ENCODE assay signal across 8 mouse cellular contexts in genomic region chr5:123142161-123143157, GRCm38 (mm10). TPM values are rescaled to one million over a fixed set of nuclear protein-coding genes. Genes with fewer than 3 reads are reported as not detected.
A peak's percentile ranks its signal among the peaks of the same experiment; 100 is the strongest.
DNase-seq lines count a peak whose midpoint lies in the region; ATAC-seq and TF ChIP-seq lines count a peak whose summit lies in the region.

Setd1b (plus strand) TSS chr5:123142193.

- no peaks in the 10 kb centered on the region for H3K9me3 ChIP-seq in embryonic facial prominence, embryonic 15.5 days (replicated peaks)
- no peaks in the 10 kb centered on the region for H3K9me3 ChIP-seq in heart, postnatal 0 days (replicated peaks; ENCODE audit: control insufficient read depth, low read length)

- H3K4me2 ChIP-seq in embryonic facial prominence, embryonic 15.5 days (replicated peaks) = peak within 1 kb of the TSS; percentile 97
- peak within 1 kb of the TSS; percentile 98 for H3K4me2 ChIP-seq in heart, postnatal 0 days (ENCODE audit: low read depth, low read length)

- peak within 1 kb of the TSS; percentile 100 for H3K27ac ChIP-seq in embryonic facial prominence, embryonic 15.5 days (replicated peaks)
- H3K27ac ChIP-seq in heart, postnatal 0 days (ENCODE audit: low read depth) = peak within 1 kb of the TSS; percentile 100

- peak within 1 kb of the TSS; percentile 99 for H3K9ac ChIP-seq in embryonic facial prominence, embryonic 15.5 days
- peak within 1 kb of the TSS; percentile 98 for H3K9ac ChIP-seq in heart, postnatal 0 days (replicated peaks; ENCODE audit: low read depth, low read length)

- H3K4me1 ChIP-seq in embryonic facial prominence, embryonic 15.5 days = peaks cover 37% of the 10 kb centered on the region
- H3K4me1 ChIP-seq in heart, postnatal 0 days (ENCODE audit: control insufficient read depth, insufficient read depth) = peaks cover 24% of the 10 kb centered on the region

- no peak for ATAC-seq in cerebellum, adult (ENCODE audit: insufficient number of reproducible peaks, low FRiP score, low TSS enrichment)
- no peak for ATAC-seq in embryonic facial prominence, embryonic 15.5 days (ENCODE audit: insufficient number of reproducible peaks, low FRiP score, low TSS enrichment, low read depth)
- peak; percentile 9; the same call in 1 of the 2 replicates for ATAC-seq in heart, postnatal 0 days (ENCODE audit: insufficient read depth, low read depth)

- WGBS in embryonic facial prominence, embryonic 15.5 days = under 1% methylated on average over 81 of the region's 103 CpGs
- WGBS in heart, postnatal 0 days = under 1% methylated on average over 62 of the region's 103 CpGs

- H3K27me3 ChIP-seq in embryonic facial prominence, embryonic 15.5 days = no peaks in the 10 kb centered on the region
- no peaks in the 10 kb centered on the region for H3K27me3 ChIP-seq in heart, postnatal 0 days (ENCODE audit: control insufficient read depth, insufficient read depth, low read length)

- H3K36me3 ChIP-seq in embryonic facial prominence, embryonic 15.5 days = peaks cover 13% of the 10 kb centered on the region
- H3K36me3 ChIP-seq in heart, postnatal 0 days (replicated peaks; ENCODE audit: control insufficient read depth, insufficient read depth, low read length) = peaks cover 19% of the 10 kb centered on the region

- peak within 1 kb of the TSS; percentile 85 for H3K4me3 ChIP-seq in embryonic facial prominence, embryonic 15.5 days (replicated peaks)
- peak within 1 kb of the TSS; percentile 92 for H3K4me3 ChIP-seq in heart, postnatal 0 days (ENCODE audit: low read depth, low read length)

- no peak for TF ChIP-seq EP300 in heart, postnatal 0 days (IDR thresholded peaks at IDR 0.05; ENCODE audit: low read depth)

- TF ChIP-seq CTCF in heart, postnatal 0 days (IDR thresholded peaks at IDR 0.05; ENCODE audit: low read depth) = no peak

- DNase-seq in cerebellum, adult 18-20 months = peak; percentile 71 to 73
- peak; percentile 68 for DNase-seq in adipocyte (ENCODE audit: low spot score)
- DNase-seq in heart, postnatal 0 days (ENCODE audit: low spot score) = peak; percentile 37
- peak; percentile 71 to 79 for DNase-seq in kidney, postnatal 4 days
- peak; percentile 61 for DNase-seq in lung, postnatal 14 days
- DNase-seq in spleen, postnatal 10 days (ENCODE audit: low spot score in 2 of 2) = peak; percentile 74 to 75

RNA-seq across cellular contexts. Expression of gene Setd1b, which starts in this region (rescaled TPM):
- polyA plus RNA-seq in embryonic facial prominence, embryonic 15.5 days (2015; fragmentation: Nextera tagmentation; extraction: Ambion mirVana) = 11.4 TPM in 2 replicates
- 5.5 and 6.1 TPM in 2 replicates for total RNA-seq in heart, postnatal 0 days (2014; rRNA removed; ENCODE audit: low replicate concordance)
- polyA plus RNA-seq in heart, postnatal 0 days (2015; fragmentation: Nextera tagmentation; extraction: Ambion mirVana) = 4.9 and 5.1 TPM in 2 replicates
